Mouse (Mus musculus) lung, embryonic 14.5 days (tissue): ENCODE measurements around the gene St3gal4. TPM values are rescaled to one million over a fixed set of nuclear protein-coding genes. Genes with fewer than 3 reads are reported as not detected.
A peak's percentile ranks its signal among the peaks of the same experiment; 100 is the strongest.

Experiments used
- ATAC-seq: fragments of 200-750 bp; cut with Nextera tagmentation; 2 replicates; pipeline ENCODE4 v1.8.0; 2017; ENCODE audit warnings: mild to moderate bottlenecking, moderate TSS enrichment, moderate library complexity; ENCODE audit not compliant: insufficient read depth
- DNase-seq: peaks from one replicate; pipeline ENCODE4 v3.0.0-alpha.2; 2015
- H3K27ac ChIP-seq: fragments of 300-500 bp; sonication (generic); 2 replicates; pipeline ENCODE4 v1.5.1; 2014; ENCODE audit warnings: low read depth, mild to moderate bottlenecking, moderate library complexity
- H3K27me3 ChIP-seq: fragments of 300-500 bp; sonication (generic); 2 replicates; pipeline ENCODE4 v1.6.1; 2014; ENCODE audit warnings: low read length, control low read depth; ENCODE audit not compliant: insufficient read depth
- H3K36me3 ChIP-seq: fragments of 300-500 bp; sonication (generic); 2 replicates; pipeline ENCODE4 v1.6.1; 2014; ENCODE audit warnings: control low read depth; ENCODE audit not compliant: insufficient read depth
- H3K4me1 ChIP-seq: fragments of 300-500 bp; sonication (generic); 2 replicates; pipeline ENCODE4 v1.6.1; 2014; ENCODE audit warnings: antibody characterized with exemption, control low read depth; ENCODE audit not compliant: insufficient read depth
- H3K4me2 ChIP-seq: fragments of 300-500 bp; sonication (generic); 2 replicates; pipeline ENCODE4 v1.6.1; 2014; ENCODE audit warnings: mild to moderate bottlenecking
- H3K4me3 ChIP-seq: fragments of 300-500 bp; sonication (generic); 2 replicates; pipeline ENCODE4 v1.5.1; 2014; ENCODE audit warnings: low read depth, low read length
- H3K9ac ChIP-seq: fragments of 300-500 bp; sonication (generic); 2 replicates; pipeline ENCODE4 v1.6.1; 2014
- H3K9me3 ChIP-seq: fragments of 300-500 bp; sonication (generic); 2 replicates; pipeline ENCODE4 v1.6.1; 2016; ENCODE audit warnings: low read depth, low read length, control low read depth
- CTCF ChIP-seq: IDR thresholded peaks from 2 replicates; pipeline ENCODE4 v1.5.1; 2016; ENCODE audit warnings: antibody characterized with exemption, low read depth
- WGBS: fragments of 180-500 bp; shearing (Covaris S2); extraction: QIAGEN DNeasy Blood & Tissue Kit; methylation state at CpG from one replicate; pipeline ENCODE4 v1.1.7; 2014; 5-methylcytosine and 5-hydroxymethylcytosine counted together
- polyA plus RNA-seq: library from polyadenylated mRNA; unstranded; fragments of >200 nt; fragmentation: Nextera tagmentation; extraction: Ambion mirVana; gene quantifications from 2 replicates; pipeline ENCODE4 v1.2.1, GENCODE M21; 2014

The St3gal4 gene
- polyA plus RNA-seq, 1 experiment from 2014 or later, result 33.4 TPM

DNA sequence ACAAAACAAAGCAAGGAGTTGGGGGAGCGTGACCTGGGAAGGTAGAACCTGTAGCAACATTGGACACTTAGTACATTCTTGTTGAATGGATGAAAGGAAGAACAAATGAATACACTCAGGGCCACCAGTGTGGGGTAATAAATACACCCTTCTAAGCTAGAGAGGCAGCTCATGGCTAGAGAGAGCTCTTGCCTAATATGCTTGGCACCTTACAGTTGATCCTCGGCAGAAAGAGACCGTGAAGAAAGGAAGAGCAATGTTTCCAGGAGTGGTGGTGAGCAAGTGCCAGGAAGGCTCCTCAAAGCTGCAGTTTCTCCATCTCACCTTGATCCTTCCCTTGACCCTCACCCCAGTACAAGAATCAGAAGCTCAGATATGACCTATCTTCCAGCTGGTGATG, 9.5 kb upstream of the St3gal4 start:
- WGBS, result 76% methylated on average over 3 of the region's 3 CpGs
- Histone ChIP-seq H3K27ac (no peak overlapping the region), H3K4me3 (no peak overlapping the region), H3K4me1 (no peaks in the 10 kb centered on the region), H3K36me3 (peaks cover 38% of the 10 kb centered on the region), H3K9ac (no peak overlapping the region), H3K9me3 (no peaks in the 10 kb centered on the region), H3K27me3 (no peaks in the 10 kb centered on the region), H3K4me2 (no peak overlapping the region)
- no peak for DNase-seq
- no peak for TF ChIP-seq CTCF
- ATAC-seq, result no peak

DNA sequence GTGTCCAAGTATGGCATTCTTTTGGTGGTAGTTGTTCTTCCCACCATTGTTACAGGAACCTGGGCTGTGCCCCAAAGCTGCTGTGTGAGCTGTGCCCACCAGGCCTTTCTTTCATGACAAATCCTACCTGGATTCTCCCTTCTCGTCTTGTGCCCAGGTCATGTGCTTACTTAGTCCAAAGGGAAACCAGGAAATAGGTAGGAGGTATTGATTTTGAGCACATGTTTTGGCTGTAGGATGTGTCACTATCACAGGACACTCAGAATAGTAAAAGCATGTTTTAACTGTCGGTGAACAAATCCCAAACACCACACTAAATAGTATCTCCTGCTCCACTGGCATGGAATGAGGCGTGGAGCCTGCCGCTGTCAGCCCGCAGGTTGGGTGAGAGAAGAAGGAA, 8.5 kb upstream of the St3gal4 start:
- DNase-seq, result no peak
- H3K27ac ChIP-seq, result 0 out of 2 replicates have a peak overlapping the region, but pooled peaks have one; percentile 36
- no peak overlapping the region for H3K4me2 ChIP-seq
- H3K4me3 ChIP-seq, result no peak overlapping the region
- no peaks in the 10 kb centered on the region for H3K9me3 ChIP-seq
- H3K4me1 ChIP-seq, result no peaks in the 10 kb centered on the region
- no peaks in the 10 kb centered on the region for H3K27me3 ChIP-seq
- ATAC-seq, result no peak
- WGBS, result 91% methylated on average over 5 of the region's 5 CpGs
- peaks cover 42% of the 10 kb centered on the region for H3K36me3 ChIP-seq
- TF ChIP-seq CTCF, result no peak
- H3K9ac ChIP-seq, result no peak overlapping the region

DNA sequence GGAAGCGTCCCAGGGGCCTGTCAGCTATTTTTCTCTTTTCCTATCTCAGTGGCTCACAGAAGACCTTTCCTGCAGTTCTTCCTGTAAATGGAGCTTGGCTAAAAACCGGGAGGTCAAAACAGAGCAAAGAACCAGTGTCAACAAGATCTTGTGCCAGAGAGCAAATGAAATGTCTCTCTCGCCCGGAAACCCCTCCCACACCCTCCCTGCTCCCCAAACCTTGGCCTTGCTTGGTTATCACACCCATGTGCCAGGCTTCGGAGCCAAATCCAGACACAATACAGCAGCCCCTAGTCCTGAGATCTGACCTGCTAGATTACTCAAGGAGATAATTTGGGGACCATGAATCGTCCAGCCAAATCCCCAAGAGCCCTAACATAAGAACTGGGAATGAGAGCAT, 8.1 kb upstream of the St3gal4 start:
- Histone ChIP-seq H3K27ac (peak overlapping the region; percentile 36; the same call in 1 of the 2 replicates), H3K4me3 (no peak overlapping the region), H3K9me3 (no peaks in the 10 kb centered on the region), H3K4me2 (no peak overlapping the region), H3K4me1 (no peaks in the 10 kb centered on the region), H3K27me3 (no peaks in the 10 kb centered on the region), H3K36me3 (peaks cover 42% of the 10 kb centered on the region), H3K9ac (no peak overlapping the region)
- ATAC-seq, result no peak
- no peak for DNase-seq
- WGBS, result 70% methylated on average over 6 of the region's 6 CpGs
- TF ChIP-seq CTCF, result no peak

DNA sequence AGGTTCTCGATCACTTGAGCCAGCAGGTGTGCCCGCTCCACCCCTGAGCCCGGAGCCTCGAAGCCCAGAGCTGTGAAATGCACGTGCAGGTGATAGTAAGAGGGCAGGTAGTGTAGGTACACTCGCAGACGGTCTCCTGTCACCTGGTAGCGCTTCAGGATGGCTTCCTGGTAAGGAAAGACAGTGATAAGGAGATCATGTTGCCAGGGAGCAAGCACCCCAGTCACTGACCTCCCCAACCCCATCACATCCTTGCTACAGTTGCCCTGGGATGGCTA, 5.5 kb upstream of the St3gal4 start:
- Histone ChIP-seq H3K27me3 (no peaks in the 10 kb centered on the region), H3K4me2 (no peak overlapping the region), H3K4me3 (no peak overlapping the region), H3K36me3 (peaks cover 51% of the 10 kb centered on the region), H3K27ac (no peak overlapping the region), H3K4me1 (no peaks in the 10 kb centered on the region), H3K9ac (no peak overlapping the region), H3K9me3 (no peaks in the 10 kb centered on the region)
- ATAC-seq (no peak), DNase-seq (no peak)
- no peak for TF ChIP-seq CTCF
- WGBS, result 90% methylated on average over 8 of the region's 8 CpGs

DNA sequence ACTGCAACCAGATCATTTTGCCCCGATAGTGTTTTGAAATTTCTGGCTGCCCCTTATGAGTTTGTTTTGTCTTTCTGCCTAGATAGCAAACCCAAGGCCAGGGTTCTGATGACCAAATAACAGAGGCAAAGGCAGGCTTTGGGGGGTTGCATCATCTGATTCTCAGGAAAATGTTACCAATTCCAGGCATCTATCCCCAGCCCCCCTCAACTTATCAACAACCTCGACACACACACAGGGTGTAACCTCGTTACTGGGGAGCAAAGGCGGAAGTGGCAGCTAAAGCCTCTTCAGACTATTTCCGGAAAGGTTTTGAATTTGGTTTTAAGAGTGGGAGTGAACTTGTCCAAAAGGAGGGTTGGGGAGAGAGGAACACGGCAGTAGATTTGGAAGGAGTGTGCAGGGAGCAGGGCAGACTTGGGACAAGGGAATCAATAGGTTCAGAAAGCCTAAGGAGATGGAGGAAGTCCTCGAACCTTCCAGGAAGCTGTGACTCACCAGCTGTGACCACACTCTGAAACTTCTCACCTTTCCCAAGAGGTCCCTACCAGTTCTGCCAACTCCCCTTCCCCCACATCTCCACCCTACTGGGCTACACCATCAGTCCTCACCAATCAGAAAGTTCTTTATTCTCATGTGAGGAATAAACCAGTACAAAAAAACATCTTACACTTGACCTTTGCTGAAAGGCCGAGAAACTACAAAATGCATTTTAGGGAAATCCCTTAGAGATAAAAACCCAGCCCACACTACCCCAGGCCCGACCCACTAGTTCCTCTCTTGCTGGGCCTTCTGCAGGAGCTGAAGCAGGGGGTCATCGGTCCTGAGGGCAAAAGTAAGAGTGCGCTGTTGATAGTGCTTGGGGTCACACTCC, 5.0 kb upstream of the St3gal4 start:
- 70% methylated on average over 11 of the region's 11 CpGs for WGBS
- Histone ChIP-seq H3K27ac (peak overlapping the region; percentile 70; the same call in 1 of the 2 replicates), H3K9me3 (no peaks in the 10 kb centered on the region), H3K27me3 (no peaks in the 10 kb centered on the region), H3K9ac (no peak overlapping the region), H3K4me1 (no peaks in the 10 kb centered on the region), H3K4me2 (no peak overlapping the region), H3K36me3 (peaks cover 49% of the 10 kb centered on the region), H3K4me3 (no peak overlapping the region)
- DNase-seq (no peak), ATAC-seq (peak; percentile 18; the same call in 1 of the 2 replicates)
- no peak for TF ChIP-seq CTCF

DNA sequence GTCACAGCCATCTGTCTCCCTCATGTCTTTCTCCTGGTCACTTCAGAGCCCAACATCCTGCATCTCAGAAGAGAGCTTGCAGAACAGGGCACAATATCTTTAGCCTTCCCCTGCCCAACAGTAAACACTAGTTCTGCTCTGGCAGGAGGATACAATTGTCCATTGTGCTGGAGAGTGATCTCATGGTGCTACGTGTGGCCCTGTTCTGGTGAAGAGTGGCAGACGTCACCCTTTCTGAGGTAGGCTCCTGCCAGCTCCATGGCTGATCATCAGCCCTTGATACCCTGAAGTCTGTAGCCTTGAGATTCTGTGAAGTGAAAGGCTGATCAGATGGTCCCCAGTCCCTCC, 4.4 kb upstream of the St3gal4 start:
- no peak overlapping the region for H3K4me2 ChIP-seq
- DNase-seq (no peak), ATAC-seq (0 out of 2 replicates have a peak, but pooled peaks have one; percentile 57)
- peaks cover 44% of the 10 kb centered on the region for H3K36me3 ChIP-seq
- no peak overlapping the region for H3K4me3 ChIP-seq
- no peaks in the 10 kb centered on the region for H3K9me3 ChIP-seq
- no peaks in the 10 kb centered on the region for H3K27me3 ChIP-seq
- H3K27ac ChIP-seq, result peak overlapping the region; percentile 70
- no peaks in the 10 kb centered on the region for H3K4me1 ChIP-seq
- TF ChIP-seq CTCF, result no peak
- WGBS, result 51% methylated on average over 2 of the region's 2 CpGs
- H3K9ac ChIP-seq, result no peak overlapping the region; the same call in 1 of the 2 replicates

DNA sequence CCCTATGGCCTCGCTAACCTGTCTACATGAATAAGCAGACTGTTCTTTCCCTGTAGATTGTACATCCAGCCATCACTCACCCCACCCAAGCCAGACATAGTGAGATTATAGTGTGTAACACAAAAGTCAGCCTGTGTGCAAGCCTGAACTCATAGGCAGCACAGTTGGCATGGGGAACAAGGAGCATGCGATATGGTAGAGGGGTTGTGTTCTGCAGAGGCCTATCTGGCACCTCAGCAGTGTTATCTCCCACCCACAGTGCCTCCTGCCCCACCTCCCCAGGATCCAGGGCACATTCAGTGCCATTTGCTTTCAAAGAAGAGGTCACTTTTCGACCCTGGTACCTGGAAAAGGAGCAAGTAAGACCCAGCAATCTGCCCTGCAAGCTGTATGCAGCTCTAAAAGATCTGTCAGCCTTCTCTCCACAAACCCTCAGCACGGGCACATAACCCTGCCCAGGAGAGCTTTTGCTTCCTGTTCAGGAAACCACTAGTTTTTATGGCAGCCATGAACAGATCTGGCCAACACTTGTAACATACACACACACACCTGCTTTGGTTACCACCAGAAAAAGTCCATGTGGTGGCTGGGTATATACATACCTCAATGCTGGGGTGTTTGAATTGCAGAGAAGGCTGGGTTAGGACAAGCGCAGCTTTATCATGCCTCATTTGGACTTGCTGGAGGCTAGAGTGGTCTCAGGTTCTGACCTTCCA, 3.6 kb upstream of the St3gal4 start:
- TF ChIP-seq CTCF, result no peak
- DNase-seq (no peak), ATAC-seq (peak; percentile 36; the same call in 1 of the 2 replicates)

More for the DNA sequence above, 3.6 kb upstream of the St3gal4 start:
- no peak overlapping the region for H3K9ac ChIP-seq
- 75% methylated on average over 5 of the region's 5 CpGs for WGBS
- H3K4me2 ChIP-seq, result no peak overlapping the region
- H3K4me1 ChIP-seq, result peaks cover 4% of the 10 kb centered on the region; the same call in 1 of the 2 replicates
- H3K9me3 ChIP-seq, result no peaks in the 10 kb centered on the region
- peaks cover 40% of the 10 kb centered on the region for H3K36me3 ChIP-seq
- no peak overlapping the region for H3K4me3 ChIP-seq
- no peaks in the 10 kb centered on the region for H3K27me3 ChIP-seq
- peak overlapping the region; percentile 70 for H3K27ac ChIP-seq
